Mouse (Mus musculus) erythroblast, adult 5-6 weeks (primary cell): ENCODE data around the gene Fam193b. TPM values are rescaled to one million over a fixed set of nuclear protein-coding genes. Genes with fewer than 3 reads are reported as not detected.
A peak's percentile ranks its signal among the peaks of the same experiment; 100 is the strongest.
"Not testable (repeated sequence)": the region's sequence is repeated elsewhere in the genome, so short reads cannot be mapped to it uniquely, and the experiment has no call there.

Experiments
- ATAC-seq: replicated peaks from 2 replicates; pipeline ENCODE4 v1.8.0; 2016; ENCODE audit warnings: moderate number of reproducible peaks, mild to moderate bottlenecking, moderate TSS enrichment, inconsistent platforms; ENCODE audit not compliant: poor library complexity, low FRiP score, severe bottlenecking
- total RNA-seq, 2 experiments: library from RNA; stranded (forward) in 1 of 2; stranded (reverse) in 1 of 2; fragments of 150-400 nt in 1 of 2; fragments of 200-764, 138-1000 nt in 1 of 2; gene quantifications; 2 replicates each; pipeline versions ENCODE4 v1.2.3 to v1.2.4; 2015 to 2017; ENCODE audit warnings: low replicate concordance in 2 of 2

The Fam193b gene
- total RNA-seq (2015; ENCODE audit: low replicate concordance), result 35.9 and 38.6 TPM in 2 replicates
- 18.0 and 23.7 TPM in 2 replicates for total RNA-seq (2017; ENCODE audit: low replicate concordance)

GRCm38 (mm10) chr13:55571027-55571751, at the start of gene Fam193b:
TSS of gene Fam193b (minus strand) at chr13:55571120.
- peak; percentile 96 for ATAC-seq

GRCm38 (mm10) chr13:55620275-55620674, 49.4 kb upstream of the Fam193b start:
- ATAC-seq, result no peak

GRCm38 (mm10) chr13:55619328-55619727, 48.4 kb upstream of the Fam193b start:
- no peak for ATAC-seq

- ATAC-seq, result no peak
These were observed 42.6 kb upstream of the Fam193b start for GRCm38 (mm10) chr13:55613471-55613870.

GRCm38 (mm10) chr13:55611996-55612395, 41.1 kb upstream of the Fam193b start:
- ATAC-seq, result no peak

- no peak for ATAC-seq
These were observed 36.7 kb upstream of the Fam193b start for GRCm38 (mm10) chr13:55607624-55608006.

GRCm38 (mm10) chr13:55606899-55607623, 36.1 kb upstream of the Fam193b start:
- ATAC-seq, result no peak

GRCm38 (mm10) chr13:55604606-55605005, 33.7 kb upstream of the Fam193b start:
- ATAC-seq, result no peak

GRCm38 (mm10) chr13:55601611-55602010, 30.7 kb upstream of the Fam193b start:
- ATAC-seq, result peak; percentile 58; the same call in 1 of the 2 replicates

GRCm38 (mm10) chr13:55600657-55601056, 29.7 kb upstream of the Fam193b start:
- no peak for ATAC-seq

- peak; percentile 95 for ATAC-seq
These were observed 28.9 kb upstream of the Fam193b start, which contains the start of gene B4galt7 for GRCm38 (mm10) chr13:55599566-55600540. TSS of gene B4galt7 (plus strand) at chr13:55599896.

- ATAC-seq, result no peak
These were observed 25.9 kb upstream of the Fam193b start for GRCm38 (mm10) chr13:55596802-55597201.

- ATAC-seq, result no peak
These were observed 24.5 kb upstream of the Fam193b start for GRCm38 (mm10) chr13:55595375-55595774.

GRCm38 (mm10) chr13:55593254-55593747, 22.4 kb upstream of the Fam193b start:
- peak; percentile 44 for ATAC-seq

GRCm38 (mm10) chr13:55592512-55593253, 21.8 kb upstream of the Fam193b start:
- ATAC-seq, result peak; percentile 100

GRCm38 (mm10) chr13:55591961-55592490, 21.1 kb upstream of the Fam193b start:
- ATAC-seq, result no peak

GRCm38 (mm10) chr13:55578086-55578485, 7.2 kb upstream of the Fam193b start:
- ATAC-seq, result no peak

- not testable (repeated sequence) for ATAC-seq
These were observed 6.0 kb upstream of the Fam193b start for GRCm38 (mm10) chr13:55576872-55577271.

GRCm38 (mm10) chr13:55575932-55576331, 5.0 kb upstream of the Fam193b start:
- no peak for ATAC-seq
